Mouse (Mus musculus): ENCODE data around the gene Ada. TPM values are rescaled to one million over a fixed set of nuclear protein-coding genes. Genes with fewer than 3 reads are reported as not detected.
A peak's percentile ranks its signal among the peaks of the same experiment; 100 is the strongest.

Ada gene
- total and polyA plus RNA-seq, 3 experiments: 18.0 to 24.0 (median 19.9) TPM

DNA sequence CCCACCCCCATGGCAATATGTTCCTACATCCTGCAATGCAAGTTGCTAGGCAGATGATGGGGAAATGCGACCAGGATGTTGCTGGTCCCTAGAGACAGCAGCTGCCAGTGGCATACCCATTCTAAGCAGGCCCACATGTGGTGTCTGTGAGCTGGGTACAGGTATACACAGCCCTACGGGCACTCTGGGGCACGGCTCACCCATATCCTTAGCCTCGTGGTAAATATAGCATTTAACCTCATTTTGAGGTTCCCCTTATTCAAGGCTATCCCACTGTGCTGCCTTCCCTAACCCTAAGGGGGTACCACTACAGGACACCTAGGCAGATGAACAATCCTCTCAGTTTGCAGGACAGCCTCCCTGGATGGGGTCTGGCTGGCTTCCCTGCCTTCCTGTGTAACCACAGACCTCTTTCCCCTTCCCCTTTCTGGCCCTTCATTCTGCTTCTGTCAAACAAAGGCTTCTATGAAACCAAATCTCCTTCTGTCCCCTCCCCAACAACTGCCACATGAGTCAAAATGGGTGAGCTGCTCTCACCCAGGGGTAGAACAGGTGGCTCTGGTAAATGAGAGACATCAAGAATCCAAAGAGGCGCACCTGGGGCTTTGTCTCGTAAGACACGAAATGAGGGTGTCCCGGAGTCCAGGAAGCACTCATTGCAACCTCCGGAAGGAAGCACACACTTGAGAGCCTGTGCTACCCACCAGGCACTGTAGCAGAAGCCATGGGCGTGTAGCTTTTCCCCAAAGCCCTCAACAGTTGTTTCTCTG lies 5.1 kb downstream of the Ada start:
- dilution Hi-C loops (cut with MboI; ENCODE audit: extremely low pct_ligation_motif_present, extremely low pct_unique_long_range_greater_than_20kb, low sequenced_read_pairs): no loop called here
- H3K4me2 ChIP-seq (ENCODE audit: insufficient read depth, low read depth, poor library complexity, severe bottlenecking): no peak overlapping the region
- H3K27ac ChIP-seq (ENCODE audit: insufficient read depth, low read depth): no peak overlapping the region
- peak; percentile 38 for DNase-seq (ENCODE audit: extremely low read depth)
- no peak overlapping the region for H3K9ac ChIP-seq (ENCODE audit: insufficient read depth, low read depth)
- H3K79me2 ChIP-seq (replicated peaks; ENCODE audit: control insufficient read depth, extremely low read depth, insufficient read depth, poor library complexity, severe bottlenecking): no peaks in the 10 kb centered on the region
- no peak overlapping the region for H3K4me3 ChIP-seq (replicated peaks in 1 of 3; ENCODE audit: low read depth in 2 of 3, low read length in 2 of 3, poor library complexity in 1 of 3)
- TF ChIP-seq PAX5 (IDR thresholded peaks at IDR 0.05; ENCODE audit: low read length): no peak
- TF ChIP-seq JUND (conservative IDR thresholded peaks at IDR 0.05; ENCODE audit: low read depth, low read length): no peak
- TF ChIP-seq MAX (IDR thresholded peaks at IDR 0.05; ENCODE audit: low read length): peak; percentile 22; the same call in 1 of the 2 replicates
- TF ChIP-seq TCF12 (IDR thresholded peaks at IDR 0.05; ENCODE audit: low read depth, low read length): 0 out of 2 replicates have a peak, but pooled peaks have one; percentile 8
- H3K9me3 ChIP-seq (replicated peaks; ENCODE audit: low read length): no peaks in the 10 kb centered on the region
- peaks cover 0 to 23% of the 10 kb centered on the region in 2 experiments for H3K36me3 ChIP-seq (replicated peaks in 1 of 2; ENCODE audit: control insufficient read depth in 1 of 2, insufficient read depth in 1 of 2, low read length in 1 of 2)
- no peaks in the 10 kb centered on the region for H3K27me3 ChIP-seq (replicated peaks)
- peaks cover 16 to 54% of the 10 kb centered on the region in 2 experiments for H3K4me1 ChIP-seq (ENCODE audit: control insufficient read depth in 1 of 2, insufficient read depth in 2 of 2)
- in situ Hi-C loops (cut with MboI; ENCODE audit: low pct_ligation_motif_present, low pct_unique_long_range_greater_than_20kb, low sequenced_read_pairs): no loop called here

DNA sequence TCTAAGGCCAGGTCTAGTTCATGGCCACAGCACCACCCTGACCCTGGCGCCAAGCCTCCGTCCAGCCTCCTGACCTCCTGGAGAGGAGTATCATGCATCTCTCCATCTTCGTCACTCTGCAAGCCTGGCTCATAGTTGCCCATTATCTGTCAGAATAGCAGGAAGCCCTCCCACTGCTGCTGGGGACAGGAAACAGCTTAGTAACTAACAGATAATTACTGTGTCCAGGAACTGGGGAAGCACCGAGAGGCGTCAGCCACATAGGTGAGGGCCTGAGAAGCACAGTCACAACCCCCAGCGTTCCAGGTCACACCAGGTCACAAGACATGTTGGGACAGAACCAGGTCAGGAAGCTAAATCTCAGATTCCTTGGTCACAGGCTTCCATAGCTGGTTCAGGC lies 6.7 kb downstream of the Ada start:
- Histone ChIP-seq H3K27ac (ENCODE audit: insufficient read depth, low read depth) (no peak overlapping the region), H3K9ac (ENCODE audit: insufficient read depth, low read depth) (no peak overlapping the region), H3K79me2 (replicated peaks; ENCODE audit: control insufficient read depth, extremely low read depth, insufficient read depth, poor library complexity, severe bottlenecking) (no peaks in the 10 kb centered on the region), H3K9me3 (replicated peaks; ENCODE audit: low read length) (no peaks in the 10 kb centered on the region), H3K4me1 (ENCODE audit: control insufficient read depth in 1 of 2, insufficient read depth in 2 of 2) (peaks cover 12 to 57% of the 10 kb centered on the region in 2 experiments), H3K36me3 (replicated peaks in 1 of 2; ENCODE audit: control insufficient read depth in 1 of 2, insufficient read depth in 1 of 2, low read length in 1 of 2) (peaks cover 0 to 25% of the 10 kb centered on the region in 2 experiments), H3K4me2 (ENCODE audit: insufficient read depth, low read depth, poor library complexity, severe bottlenecking) (no peak overlapping the region), H3K27me3 (replicated peaks) (no peaks in the 10 kb centered on the region), H3K4me3 (replicated peaks in 1 of 3; ENCODE audit: low read depth in 2 of 3, low read length in 2 of 3, poor library complexity in 1 of 3) (no peak overlapping the region)
- TF ChIP-seq TCF12 (IDR thresholded peaks at IDR 0.05; ENCODE audit: low read depth, low read length): no peak
- in situ Hi-C loops (cut with MboI; ENCODE audit: low pct_ligation_motif_present, low pct_unique_long_range_greater_than_20kb, low sequenced_read_pairs): no loop called here
- dilution Hi-C loops (cut with MboI; ENCODE audit: extremely low pct_ligation_motif_present, extremely low pct_unique_long_range_greater_than_20kb, low sequenced_read_pairs): no loop called here
- no peak for DNase-seq (ENCODE audit: extremely low read depth)

DNA sequence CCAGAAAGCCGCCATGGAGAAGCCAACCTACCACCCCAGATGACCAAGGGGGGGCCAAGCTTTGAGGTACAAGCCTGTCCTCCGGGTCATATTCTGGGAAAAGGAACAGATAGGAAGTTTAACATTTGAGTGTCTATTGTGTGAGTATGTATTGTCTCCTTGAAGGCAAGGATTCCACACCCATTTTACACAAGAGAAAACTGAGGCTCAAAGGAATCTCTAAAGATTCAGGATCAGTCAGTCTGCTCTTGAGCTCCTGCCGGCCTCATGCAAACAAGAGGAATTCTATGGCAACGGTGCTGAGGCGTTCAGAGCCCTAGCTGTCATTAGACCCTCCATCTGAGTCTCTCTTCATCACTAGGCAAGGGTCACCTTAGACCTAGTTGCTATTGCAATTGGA lies 7.4 kb downstream of the Ada start:
- H3K4me2 ChIP-seq (ENCODE audit: insufficient read depth, low read depth, poor library complexity, severe bottlenecking): no peak overlapping the region
- TF ChIP-seq TBP (conservative IDR thresholded peaks at IDR 0.05; ENCODE audit: low read depth, low read length) (no peak), EP300 (IDR thresholded peaks at IDR 0.05; ENCODE audit: low read length) (no peak), RCOR1 (conservative IDR thresholded peaks at IDR 0.05; ENCODE audit: low read depth, low read length) (no peak), NRF1 (IDR thresholded peaks at IDR 0.05; ENCODE audit: low read depth, low read length) (no peak), POLR2A (IDR thresholded peaks at IDR 0.05; ENCODE audit: low read depth, low read length) (no peak), KAT2A (IDR thresholded peaks at IDR 0.05; ENCODE audit: insufficient replicate concordance, low read length) (no peak), TCF12 (IDR thresholded peaks at IDR 0.05; ENCODE audit: low read depth, low read length) (no peak), NELFE (IDR thresholded peaks at IDR 0.05; ENCODE audit: low read depth, low read length) (no peak)
- dilution Hi-C loops (cut with MboI; ENCODE audit: extremely low pct_ligation_motif_present, extremely low pct_unique_long_range_greater_than_20kb, low sequenced_read_pairs): no loop called here
- no peak overlapping the region for H3K9ac ChIP-seq (ENCODE audit: insufficient read depth, low read depth)
- H3K36me3 ChIP-seq (replicated peaks in 1 of 2; ENCODE audit: control insufficient read depth in 1 of 2, insufficient read depth in 1 of 2, low read length in 1 of 2): peaks cover 0 to 30% of the 10 kb centered on the region in 2 experiments
- no peaks in the 10 kb centered on the region for H3K27me3 ChIP-seq (replicated peaks)
- no peaks in the 10 kb centered on the region for H3K9me3 ChIP-seq (replicated peaks; ENCODE audit: low read length)
- H3K4me1 ChIP-seq (ENCODE audit: control insufficient read depth in 1 of 2, insufficient read depth in 2 of 2): peaks cover 12 to 61% of the 10 kb centered on the region in 2 experiments
- no peak overlapping the region for H3K27ac ChIP-seq (ENCODE audit: insufficient read depth, low read depth)
- in situ Hi-C loops (cut with MboI; ENCODE audit: low pct_ligation_motif_present, low pct_unique_long_range_greater_than_20kb, low sequenced_read_pairs): no loop called here
- no peak for DNase-seq (ENCODE audit: extremely low read depth)
- no peaks in the 10 kb centered on the region for H3K79me2 ChIP-seq (replicated peaks; ENCODE audit: control insufficient read depth, extremely low read depth, insufficient read depth, poor library complexity, severe bottlenecking)
- H3K4me3 ChIP-seq (replicated peaks in 1 of 3; ENCODE audit: low read depth in 2 of 3, low read length in 2 of 3, poor library complexity in 1 of 3): no peak overlapping the region

Measured in CH12.LX (cell line).